Mouse (Mus musculus) ES-E14 (cell line): ENCODE measurements at regions not wholly inside any gene's neighbourhood (a gene's known extent, or its start where the extent isn't known, plus 50 kb on each side); places are given as distances from the start of the nearest gene placed in this dataset.

Experiments used
- DNase-seq: peaks from one replicate; pipeline ENCODE4 v3.0.0-alpha.2; 2013; ENCODE audit warnings: low read depth, low spot score
- H3K27ac ChIP-seq: 2 replicates; pipeline ENCODE4 v1.5.1; 2012; ENCODE audit warnings: low read depth, mild to moderate bottlenecking, low read length, moderate library complexity, mixed read lengths; ENCODE audit not compliant: poor library complexity, insufficient read depth, severe bottlenecking
- H3K36me3 ChIP-seq: 2 replicates; pipeline ENCODE4 v1.6.1; 2012; ENCODE audit warnings: mild to moderate bottlenecking, low read length, moderate library complexity, mixed read lengths; ENCODE audit not compliant: control insufficient read depth, poor library complexity, insufficient read depth, severe bottlenecking
- H3K4me1 ChIP-seq, 2 experiments: fragments of 150-350 bp in 1 of 2; sonication (generic) in 1 of 2; 2 replicates each; pipeline ENCODE4 v1.6.1; 2012; ENCODE audit warnings: low read length in 2 of 2, mild to moderate bottlenecking in 1 of 2, mixed read lengths in 1 of 2; ENCODE audit not compliant: control insufficient read depth in 2 of 2, insufficient read depth in 2 of 2, poor library complexity in 1 of 2
- H3K4me3 ChIP-seq, 2 experiments: fragments of 150-350 bp in 1 of 2; sonication (generic) in 1 of 2; 2 replicates each; pipeline ENCODE4 v1.5.1; 2012; ENCODE audit warnings: low read length in 2 of 2, low read depth in 1 of 2, mild to moderate bottlenecking in 1 of 2, mixed read lengths in 1 of 2; ENCODE audit not compliant: insufficient read depth in 1 of 2, poor library complexity in 1 of 2, severe bottlenecking in 1 of 2
- H3K9ac ChIP-seq: 2 replicates; pipeline ENCODE4 v1.6.1; 2012; ENCODE audit warnings: low read depth, mild to moderate bottlenecking, low read length, mixed read lengths; ENCODE audit not compliant: poor library complexity, insufficient read depth, severe bottlenecking
- H3K9me3 ChIP-seq: fragments of 150-350 bp; sonication (generic); 2 replicates; pipeline ENCODE4 v1.6.1; 2012; ENCODE audit warnings: low read depth, mild to moderate bottlenecking, low read length; ENCODE audit not compliant: control insufficient read depth, insufficient read depth
- CHD2 ChIP-seq: IDR thresholded peaks from 2 replicates; pipeline ENCODE4 v1.6.1; 2014; ENCODE audit warnings: mild to moderate bottlenecking, low read depth, low read length, inconsistent platforms
- HCFC1 ChIP-seq: IDR thresholded peaks from 2 replicates; pipeline ENCODE4 v1.6.1; 2012; ENCODE audit warnings: low read length, inconsistent platforms, borderline replicate concordance; ENCODE audit not compliant: insufficient read depth
- MAFK ChIP-seq: IDR thresholded peaks from 2 replicates; pipeline ENCODE4 v1.6.1; 2014; ENCODE audit warnings: mild to moderate bottlenecking, low read depth, low read length, inconsistent platforms; ENCODE audit not compliant: insufficient read depth
- ZC3H11A ChIP-seq: IDR thresholded peaks from 2 replicates; pipeline ENCODE4 v1.6.1; 2012; ENCODE audit warnings: low read depth, mild to moderate bottlenecking, inconsistent platforms, low read length, borderline replicate concordance
- ZNF384 ChIP-seq: IDR thresholded peaks from 2 replicates; pipeline ENCODE4 v1.6.1; 2012; ENCODE audit warnings: low read depth, low read length, inconsistent platforms
- in situ Hi-C, 2 experiments: fragments of 600-800 bp; cut with MboI; formaldehyde crosslinking; loops; one replicate each; pipeline ENCODE4 v1.15.1; 2025; ENCODE audit warnings: low sequenced_read_pairs in 2 of 2, inconsistent platforms in 1 of 2; ENCODE audit not compliant: unreplicated experiment in 2 of 2

DNA sequence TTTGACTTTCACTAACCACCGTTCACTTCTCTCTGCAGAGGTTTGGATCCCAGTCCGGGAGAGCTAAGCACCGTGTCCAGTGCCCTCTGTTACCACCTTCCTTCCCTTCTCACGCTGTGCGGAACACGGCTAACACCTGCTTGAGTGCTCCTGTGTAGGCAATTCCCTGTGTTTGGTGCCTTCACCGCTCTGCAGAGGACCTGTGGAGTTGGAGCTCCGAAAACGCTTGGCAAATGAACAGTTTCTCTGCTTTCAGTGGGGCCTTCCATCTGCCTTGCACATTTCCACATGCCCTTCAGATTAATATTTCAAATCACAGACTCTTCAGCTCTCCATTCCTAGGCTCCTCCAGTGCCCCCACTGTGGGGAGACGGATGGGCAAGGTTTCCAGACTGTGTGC, 227.7 kb upstream of the Daam1 start:
- H3K4me1 ChIP-seq = no peaks in the 10 kb centered on the region
- no peak for TF ChIP-seq ZC3H11A
- TF ChIP-seq CHD2 = no peak
- no peaks in the 10 kb centered on the region for H3K9me3 ChIP-seq
- H3K36me3 ChIP-seq = no peaks in the 10 kb centered on the region
- no peak for DNase-seq
- H3K4me3 ChIP-seq = no peak overlapping the region
- H3K27ac ChIP-seq = no peak overlapping the region
- no peak overlapping the region for H3K9ac ChIP-seq
- in situ Hi-C loops = no loop called here

DNA sequence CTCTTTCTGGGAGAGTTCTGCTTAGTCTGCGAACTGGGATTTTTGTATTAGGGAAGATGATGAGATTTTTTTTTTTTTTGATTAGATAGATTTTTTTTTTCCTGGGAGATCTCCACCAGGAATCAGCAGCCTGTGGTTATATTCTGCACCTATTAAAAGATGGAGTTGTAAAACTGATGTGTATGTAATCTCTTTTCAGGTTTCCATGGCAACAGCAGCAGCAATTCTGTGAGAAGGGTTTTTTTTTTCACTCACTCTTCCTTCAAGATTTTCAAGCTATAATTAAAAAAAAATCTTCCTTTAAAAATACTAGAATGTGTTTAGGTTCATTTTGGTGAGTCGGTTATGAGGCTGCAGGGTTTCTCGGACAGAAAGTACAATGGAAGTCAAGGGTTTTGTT, 224.5 kb upstream of the Daam1 start:
- Histone ChIP-seq H3K4me1 (no peaks in the 10 kb centered on the region), H3K9ac (no peak overlapping the region), H3K4me3 (no peak overlapping the region), H3K36me3 (no peaks in the 10 kb centered on the region), H3K9me3 (no peaks in the 10 kb centered on the region), H3K27ac (no peak overlapping the region)
- TF ChIP-seq HCFC1 (no peak), MAFK (no peak), ZNF384 (no peak), ZC3H11A (no peak), CHD2 (no peak)
- in situ Hi-C loops = no loop called here
- DNase-seq = no peak

DNA sequence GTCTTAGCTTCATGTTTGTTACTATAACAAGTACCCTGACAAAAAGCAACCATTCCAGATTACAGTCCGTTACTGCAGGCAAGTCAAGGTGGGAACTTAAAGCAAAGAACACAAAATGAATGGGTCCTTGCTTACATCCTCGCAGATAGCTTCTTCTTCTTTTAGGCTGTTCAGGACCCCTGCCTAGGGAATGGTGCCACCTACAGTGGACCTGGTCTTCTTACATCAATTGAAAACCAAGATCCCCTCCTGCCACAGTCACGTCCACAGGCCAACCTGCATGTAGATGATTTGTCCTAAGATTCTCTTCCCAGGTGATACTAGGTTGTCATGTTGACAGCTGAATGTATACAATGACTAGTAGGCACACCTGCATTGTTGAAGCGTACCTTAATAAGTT, 222.9 kb upstream of the Daam1 start:
- Histone ChIP-seq H3K27ac (no peak overlapping the region), H3K4me3 (no peak overlapping the region), H3K36me3 (no peaks in the 10 kb centered on the region), H3K9me3 (no peaks in the 10 kb centered on the region), H3K4me1 (no peaks in the 10 kb centered on the region), H3K9ac (no peak overlapping the region)
- in situ Hi-C loops = no loop called here
- no peak for DNase-seq
- no peak for TF ChIP-seq CHD2
- no peak for TF ChIP-seq ZNF384
- no peak for TF ChIP-seq MAFK
- TF ChIP-seq HCFC1 = no peak
- no peak for TF ChIP-seq ZC3H11A

DNA sequence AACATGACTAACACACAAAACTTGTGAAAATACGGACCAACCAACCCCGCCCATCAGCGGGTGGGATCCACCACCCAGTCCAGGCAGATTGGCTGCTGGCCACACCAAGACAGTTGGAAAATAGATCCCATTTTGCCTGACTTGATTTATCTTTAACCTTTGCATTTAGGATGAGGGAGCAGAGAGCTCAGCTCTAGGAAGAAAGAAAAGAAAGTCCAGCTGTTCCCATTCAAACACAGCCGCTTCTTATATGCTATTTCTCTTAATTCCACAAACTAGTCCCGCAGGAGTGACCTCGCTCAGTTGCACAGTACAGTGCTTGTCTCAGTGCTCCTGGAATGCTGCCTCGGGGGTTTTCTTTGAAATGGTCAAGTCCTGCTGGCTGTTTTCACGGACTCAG, 217.6 kb upstream of the Daam1 start:
- no peaks in the 10 kb centered on the region for H3K36me3 ChIP-seq
- H3K4me1 ChIP-seq = 0 out of 4 replicates have a peak, but pooled peaks cover 0 to 2% of the 10 kb centered on the region in 2 experiments
- no peaks in the 10 kb centered on the region for H3K9me3 ChIP-seq
- TF ChIP-seq ZNF384 (no peak), HCFC1 (no peak), MAFK (0 out of 2 replicates have a peak, but pooled peaks have one; percentile 36), ZC3H11A (no peak)
- H3K27ac ChIP-seq = no peak overlapping the region
- DNase-seq = no peak
- in situ Hi-C loops = no loop called here
- H3K4me3 ChIP-seq = no peak overlapping the region
- no peak overlapping the region for H3K9ac ChIP-seq

DNA sequence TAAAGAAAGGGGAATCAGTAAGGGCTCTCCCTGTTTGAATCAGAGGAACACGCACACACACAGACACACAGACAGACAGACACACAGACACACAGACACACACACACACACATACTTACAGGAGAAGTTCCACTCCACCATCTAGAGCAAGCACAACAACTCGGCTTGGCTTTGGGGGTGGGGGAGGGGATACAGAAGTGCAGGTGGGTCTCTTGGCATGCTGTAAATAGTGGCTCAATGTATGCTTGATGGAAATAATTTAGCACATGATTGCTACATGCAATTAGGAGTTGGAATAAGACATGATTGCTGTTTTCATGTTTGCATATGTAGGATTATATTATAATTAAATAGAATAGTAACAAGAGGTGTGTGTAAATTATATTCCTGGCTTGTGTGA, 215.9 kb upstream of the Daam1 start:
- DNase-seq = no peak
- Histone ChIP-seq H3K9ac (no peak overlapping the region), H3K27ac (no peak overlapping the region), H3K4me3 (no peak overlapping the region), H3K36me3 (no peaks in the 10 kb centered on the region), H3K4me1 (0 out of 4 replicates have a peak, but pooled peaks cover 0 to 2% of the 10 kb centered on the region in 2 experiments), H3K9me3 (no peaks in the 10 kb centered on the region)
- in situ Hi-C loops = no loop called here
- no peak for TF ChIP-seq HCFC1
